Mouse (Mus musculus) heart, adult 2 months (tissue): Measurements from ENCODE around the gene Plcd1. TPM values are rescaled to one million over a fixed set of nuclear protein-coding genes. Genes with fewer than 3 reads are reported as not detected.

Experiments
- DNase-seq, 2 experiments: peaks; one replicate each; pipeline ENCODE4 v3.0.0; 2021
- H3K27ac ChIP-seq: fragments of 200-600 bp; 2 replicates; pipeline ENCODE4 v1.8.1; 2022
- H3K27me3 ChIP-seq: fragments of 200-500 bp; 2 replicates; pipeline ENCODE4 v1.6.1; 2012; ENCODE audit warnings: mild to moderate bottlenecking, low read length, inconsistent platforms, mixed read lengths; ENCODE audit not compliant: control insufficient read depth, insufficient read depth
- H3K36me3 ChIP-seq: fragments of 200-500 bp; 2 replicates; pipeline ENCODE4 v1.6.1; 2012; ENCODE audit warnings: low read length, inconsistent platforms; ENCODE audit not compliant: control insufficient read depth, insufficient read depth
- H3K4me1 ChIP-seq: fragments of 200-500 bp; 2 replicates; pipeline ENCODE4 v1.6.1; 2011; ENCODE audit warnings: low read length; ENCODE audit not compliant: control insufficient read depth, insufficient read depth
- H3K4me3 ChIP-seq: fragments of 200-600 bp; 2 replicates; pipeline ENCODE4 v1.8.1; 2022
- H3K79me2 ChIP-seq: fragments of 200-500 bp; replicated peaks from 2 replicates; pipeline ENCODE4 v1.6.1; 2012; ENCODE audit warnings: mild to moderate bottlenecking, inconsistent platforms, low read length, moderate library complexity, mixed read lengths; ENCODE audit not compliant: control insufficient read depth, insufficient read depth
- H3K9ac ChIP-seq: fragments of 200-500 bp; 2 replicates; pipeline ENCODE4 v1.6.1; 2012; ENCODE audit warnings: low read depth, mild to moderate bottlenecking, control low read depth, inconsistent platforms, low read length, mixed read lengths
- CTCF ChIP-seq: fragments of 200-600 bp; IDR thresholded peaks from 2 replicates; pipeline ENCODE4 v1.8.1; 2022; ENCODE audit warnings: antibody characterized with exemption, mild to moderate bottlenecking, moderate library complexity
- EP300 ChIP-seq: fragments of 200-500 bp; IDR thresholded peaks from 2 replicates; pipeline ENCODE4 v1.6.1; 2011; ENCODE audit warnings: low read depth, low read length, control low read depth; ENCODE audit not compliant: insufficient read depth
- POLR2A ChIP-seq: fragments of 200-500 bp; IDR thresholded peaks from 2 replicates; pipeline ENCODE4 v1.6.1; 2011; ENCODE audit warnings: mild to moderate bottlenecking, low read depth, low read length, control low read depth; ENCODE audit not compliant: insufficient read depth
- WGBS: fragments of 180-500 bp; shearing (Covaris S2); methylation state at CpG from one replicate; pipeline ENCODE4 v1.1.7; 2018; 5-methylcytosine and 5-hydroxymethylcytosine counted together
- intact Hi-C: fragments of 180-260 bp; cut with DNase I; formaldehyde crosslinking; loops from one replicate; pipeline ENCODE4 v1.15.1; 2025
- polyA plus RNA-seq: library from polyadenylated mRNA; depleted of rRNA; stranded (reverse); fragments of >200 nt; gene quantifications from 2 replicates; pipeline ENCODE4 v1.2.3, GENCODE M21; 2012
- total RNA-seq, 2 experiments: library from RNA; stranded (reverse); gene quantifications; 2 replicates each; pipeline ENCODE4 v1.2.3; 2021

The Plcd1 gene
- total and polyA plus RNA-seq, 3 experiments = 14.5 to 32.2 (median 16.6) TPM

DNA sequence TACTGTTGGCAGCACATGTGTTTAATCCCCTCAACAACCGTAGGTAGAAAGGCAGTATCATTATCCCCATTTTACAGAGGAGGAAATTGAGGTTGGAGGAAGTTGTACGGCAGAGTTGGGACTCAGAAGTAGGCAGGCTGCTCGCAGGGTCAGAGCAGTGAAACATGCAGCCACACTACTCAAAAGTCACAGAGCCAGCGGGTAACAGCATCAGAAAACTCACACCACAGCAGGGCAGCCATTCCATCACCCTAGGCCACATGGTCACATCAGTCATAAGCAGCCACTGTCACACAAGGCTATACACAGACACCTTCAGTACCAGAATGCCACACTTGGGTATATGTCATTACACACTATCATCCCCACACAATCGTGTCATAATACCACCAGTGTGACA lies 6.0 kb downstream of the Plcd1 start:
- no peak overlapping the region for H3K4me3 ChIP-seq
- intact Hi-C loops = no loop called here
- no peaks in the 10 kb centered on the region; the same call in 1 of the 2 replicates for H3K36me3 ChIP-seq
- DNase-seq = no peak
- 62% methylated on average over 5 of the region's 5 CpGs for WGBS
- H3K9ac ChIP-seq = no peak overlapping the region
- H3K27ac ChIP-seq = no peak overlapping the region
- TF ChIP-seq POLR2A (no peak), CTCF (no peak), EP300 (no peak)
- H3K4me1 ChIP-seq = peaks cover 24% of the 10 kb centered on the region
- no peaks in the 10 kb centered on the region for H3K79me2 ChIP-seq
- H3K27me3 ChIP-seq = no peaks in the 10 kb centered on the region

DNA sequence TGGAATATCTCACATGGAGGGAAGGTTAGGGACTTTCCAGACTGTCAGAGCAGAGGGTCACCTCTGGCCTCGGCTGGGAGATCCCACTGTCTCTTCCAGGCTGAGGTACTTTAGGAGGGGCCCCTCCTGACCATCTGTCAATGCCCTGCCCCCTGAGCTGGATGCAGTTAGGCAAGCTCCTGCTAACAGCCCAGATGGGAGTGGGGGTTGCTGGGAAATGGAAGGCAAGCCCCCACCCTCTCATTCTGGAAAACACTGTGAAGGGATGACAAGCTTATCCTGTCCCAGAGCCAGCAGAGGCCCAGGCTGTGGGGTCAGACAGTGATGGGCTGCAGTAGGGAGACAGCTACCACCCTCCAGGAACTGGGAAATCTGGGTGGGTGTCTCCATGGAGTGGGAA lies 6.9 kb downstream of the Plcd1 start:
- H3K79me2 ChIP-seq = no peaks in the 10 kb centered on the region
- H3K27me3 ChIP-seq = no peaks in the 10 kb centered on the region
- H3K27ac ChIP-seq = no peak overlapping the region
- 39% methylated on average over 1 of the region's 1 CpGs for whole genome bisulfite sequencing
- no peak overlapping the region for H3K4me3 ChIP-seq
- intact Hi-C loops = no loop called here
- H3K36me3 ChIP-seq = no peaks in the 10 kb centered on the region; the same call in 1 of the 2 replicates
- no peak for DNase-seq
- TF ChIP-seq POLR2A = no peak
- TF ChIP-seq EP300 = no peak
- no peak for TF ChIP-seq CTCF
- H3K4me1 ChIP-seq = peaks cover 19% of the 10 kb centered on the region
- H3K9ac ChIP-seq = no peak overlapping the region

DNA sequence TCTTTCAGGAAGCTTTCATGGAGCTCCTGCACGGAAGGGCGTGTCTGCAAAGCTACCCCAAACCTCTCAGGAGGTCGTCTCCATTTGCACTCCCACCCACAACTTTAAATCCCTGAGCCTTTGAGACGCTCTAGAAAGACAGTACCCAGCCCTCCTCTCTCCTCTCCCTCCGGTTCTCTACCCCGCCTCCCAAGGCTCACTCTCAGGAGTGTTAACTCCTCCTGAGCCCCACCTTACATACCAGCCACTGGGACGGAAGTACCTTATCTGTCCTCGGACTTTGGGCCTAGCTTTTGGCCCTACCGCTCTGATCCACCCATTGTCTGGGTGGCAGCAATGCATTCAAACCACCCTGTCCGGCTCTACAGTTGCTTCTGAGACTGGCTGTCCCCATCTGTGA lies 9.3 kb downstream of the Plcd1 start:
- peaks cover 16% of the 10 kb centered on the region for H3K4me1 ChIP-seq
- intact Hi-C loops = no loop called here
- no peaks in the 10 kb centered on the region for H3K79me2 ChIP-seq
- 82% methylated on average over 10 of the region's 10 CpGs for WGBS
- TF ChIP-seq CTCF (no peak), EP300 (no peak), POLR2A (no peak)
- DNase-seq = no peak
- H3K36me3 ChIP-seq = no peaks in the 10 kb centered on the region
- H3K9ac ChIP-seq = no peak overlapping the region
- H3K4me3 ChIP-seq = no peak overlapping the region
- H3K27ac ChIP-seq = no peak overlapping the region
- H3K27me3 ChIP-seq = no peaks in the 10 kb centered on the region

DNA sequence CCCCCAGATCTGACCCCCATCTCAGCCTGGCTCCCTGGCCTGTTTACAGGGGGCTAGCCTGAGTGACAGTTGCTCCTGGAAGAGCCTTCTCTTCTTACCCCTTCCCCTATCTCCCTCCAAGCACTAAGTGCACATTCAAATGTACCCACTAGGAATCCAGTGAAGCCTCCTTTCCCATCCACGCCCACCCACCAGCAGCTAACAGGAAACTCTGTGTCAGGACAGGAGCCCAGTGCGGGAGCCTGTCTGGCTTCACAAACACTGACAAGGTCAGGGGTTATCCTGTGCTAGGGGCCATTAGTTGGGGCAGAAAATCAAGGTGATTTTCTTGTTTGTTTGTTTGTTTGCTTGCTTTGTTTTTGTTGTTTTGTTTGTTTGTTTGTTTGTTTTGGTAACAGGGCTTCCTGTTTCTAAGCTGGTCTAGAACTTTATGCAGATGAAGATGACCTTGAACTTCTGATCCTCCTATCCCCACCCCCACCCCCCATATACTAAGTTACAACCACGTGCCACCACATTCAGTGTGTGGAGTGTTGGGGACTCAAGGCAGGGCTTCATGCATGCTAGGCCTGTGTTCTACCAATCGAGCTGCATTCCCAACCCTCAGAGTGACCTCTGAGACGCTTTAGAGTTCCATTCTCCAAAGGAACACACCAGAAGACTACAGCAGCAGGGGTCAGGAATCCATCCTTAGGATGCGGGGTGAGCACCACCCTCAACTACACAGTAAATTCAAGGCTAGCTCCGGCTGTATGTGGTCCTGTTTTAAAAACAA lies 10.5 kb downstream of the Plcd1 start:
- H3K36me3 ChIP-seq = no peaks in the 10 kb centered on the region
- H3K9ac ChIP-seq = no peak overlapping the region
- no peak for DNase-seq
- TF ChIP-seq CTCF (no peak), EP300 (no peak), POLR2A (no peak)
- H3K27me3 ChIP-seq = no peaks in the 10 kb centered on the region
- no peaks in the 10 kb centered on the region for H3K79me2 ChIP-seq
- peaks cover 16% of the 10 kb centered on the region for H3K4me1 ChIP-seq
- intact Hi-C loops = no loop called here
- H3K4me3 ChIP-seq = no peak overlapping the region
- WGBS = 71% methylated on average over 7 of the region's 7 CpGs
- H3K27ac ChIP-seq = no peak overlapping the region

DNA sequence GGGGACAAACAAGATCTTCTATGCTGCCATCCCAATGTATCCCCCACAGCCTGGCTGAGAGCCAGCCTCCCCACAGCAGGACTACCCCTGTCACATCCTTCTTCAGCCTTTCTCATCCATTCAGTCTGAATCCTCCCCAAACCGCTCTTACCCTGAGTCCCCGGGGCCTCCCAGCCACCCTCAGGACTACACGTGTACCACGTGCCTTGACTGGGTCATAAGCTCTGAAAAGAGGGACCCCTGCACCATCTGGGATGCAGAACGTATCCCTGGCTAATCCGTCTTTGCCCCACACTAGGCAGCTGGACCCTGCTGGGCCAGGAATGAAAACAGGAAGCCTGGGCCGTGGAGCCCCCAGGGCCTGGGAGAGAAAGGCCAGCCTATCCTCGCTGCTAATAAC lies 11.3 kb downstream of the Plcd1 start:
- TF ChIP-seq EP300 = no peak
- no peak for TF ChIP-seq POLR2A
- TF ChIP-seq CTCF = no peak

DNA sequence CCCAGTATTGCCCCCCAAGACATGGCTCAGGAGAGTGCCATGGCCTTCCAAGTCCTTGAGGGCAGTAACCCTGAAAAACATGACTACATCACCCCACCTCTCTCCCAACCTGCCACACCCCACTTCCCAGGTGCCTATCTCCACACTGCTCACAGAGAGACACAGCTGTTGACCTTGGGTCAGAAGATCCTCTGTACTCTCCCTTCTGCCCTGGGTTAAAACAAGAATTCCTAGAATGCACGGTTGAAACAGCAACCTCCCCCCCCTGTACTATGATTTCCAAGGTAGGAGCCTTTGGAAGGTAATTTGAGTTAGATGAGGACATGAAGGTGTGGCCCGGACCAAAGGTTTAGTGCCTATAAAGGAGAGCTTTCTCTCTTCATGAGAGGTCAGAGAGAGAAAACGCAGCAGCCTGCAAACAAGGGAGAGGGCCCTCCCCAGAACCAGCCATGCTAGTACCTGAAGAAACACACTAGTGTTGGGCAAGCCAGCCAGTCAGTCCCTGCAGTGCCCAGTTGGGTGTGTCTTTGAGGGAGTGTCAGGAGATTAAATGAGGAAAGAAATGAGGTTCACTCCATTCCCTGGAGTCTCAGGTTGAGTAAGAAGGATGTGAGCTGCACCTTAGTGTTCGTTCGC lies 13.1 kb downstream of the Plcd1 start:
- DNase-seq = no peak
- TF ChIP-seq CTCF = no peak
- TF ChIP-seq POLR2A = no peak
- TF ChIP-seq EP300 = no peak
- 78% methylated on average over 5 of the region's 5 CpGs for WGBS
- peaks cover 5% of the 10 kb centered on the region for H3K4me1 ChIP-seq
- no peaks in the 10 kb centered on the region for H3K79me2 ChIP-seq
- H3K9ac ChIP-seq = no peak overlapping the region
- intact Hi-C loops = no loop called here
- H3K4me3 ChIP-seq = no peak overlapping the region
- H3K27me3 ChIP-seq = no peaks in the 10 kb centered on the region
- H3K36me3 ChIP-seq = no peaks in the 10 kb centered on the region
- H3K27ac ChIP-seq = no peak overlapping the region

More for the DNA sequence above, 11.3 kb downstream of the Plcd1 start:
- H3K9ac ChIP-seq = no peak overlapping the region
- H3K36me3 ChIP-seq = no peaks in the 10 kb centered on the region
- WGBS = 54% methylated on average over 8 of the region's 8 CpGs
- intact Hi-C loops = no loop called here
- no peak for DNase-seq
- no peak overlapping the region for H3K4me3 ChIP-seq
- no peak overlapping the region for H3K27ac ChIP-seq
- peaks cover 13% of the 10 kb centered on the region for H3K4me1 ChIP-seq
- no peaks in the 10 kb centered on the region for H3K27me3 ChIP-seq
- H3K79me2 ChIP-seq = no peaks in the 10 kb centered on the region
